8 mouse cellular contexts compared by ENCODE assay signal in genomic region chr8:84699861-84700322, GRCm38 (mm10). TPM values are rescaled to one million over a fixed set of nuclear protein-coding genes. Genes with fewer than 3 reads are reported as not detected.
DNase-seq lines count a peak whose midpoint lies in the region; ATAC-seq and TF ChIP-seq lines count a peak whose summit lies in the region.

No protein-coding gene starts in this region.

- peak; percentile 26 for TF ChIP-seq RAD21 in MEL (IDR thresholded peaks at IDR 0.05; ENCODE audit: low read depth, low read length)

- 66% methylated on average over 7 of the region's 7 CpGs for WGBS in embryonic facial prominence, embryonic 11.5 days
- WGBS in liver, embryonic 14.5 days (ENCODE audit: insufficient replicate concordance) = 25% methylated on average over 7 of the region's 7 CpGs
- 64% methylated on average over 7 of the region's 7 CpGs for WGBS in olfactory bulb, adult 2 months

- no peak for TF ChIP-seq EP300 in MEL (IDR thresholded peaks at IDR 0.05; ENCODE audit: low read depth in 1 of 2, low read length in 2 of 2)
- no peak for TF ChIP-seq EP300 in liver, embryonic 14.5 days (IDR thresholded peaks at IDR 0.05; ENCODE audit: low read depth)

- H3K4me3 ChIP-seq in MEL (ENCODE audit: control insufficient read depth in 1 of 2, insufficient read depth in 1 of 2, low read depth in 2 of 2, low read length in 2 of 2) = no peak overlapping the region
- no peak overlapping the region for H3K4me3 ChIP-seq in embryonic facial prominence, embryonic 11.5 days (ENCODE audit: low read depth, low read length)
- H3K4me3 ChIP-seq in liver, embryonic 14.5 days (ENCODE audit: insufficient read depth in 1 of 2, low read depth in 2 of 2, low read length in 2 of 2) = no peak overlapping the region; a peak in 1 of 4 replicates
- H3K4me3 ChIP-seq in olfactory bulb, adult 2 months (ENCODE audit: insufficient read depth, low read depth, low read length) = no peak overlapping the region

- no peak for ATAC-seq in embryonic facial prominence, embryonic 11.5 days (replicated peaks; ENCODE audit: insufficient number of reproducible peaks, low FRiP score, low TSS enrichment, low read depth)
- no peak for ATAC-seq in liver, embryonic 14.5 days (ENCODE audit: insufficient read depth)

- peak; percentile 99 for DNase-seq in 416B (ENCODE audit: low read depth)
- DNase-seq in MEL (ENCODE audit: low read depth, low spot score) = peak; percentile 70
- peak; percentile 60 for DNase-seq in embryonic facial prominence, embryonic 11.5 days (ENCODE audit: low spot score)
- DNase-seq in heart, adult 8-10 months (ENCODE audit: low spot score) = peak; percentile 89
- DNase-seq in kidney, adult 8-10 months = peak; percentile 76 to 84
- no peak for DNase-seq in liver, embryonic 14.5 days (ENCODE audit: low read depth in 3 of 3, low spot score in 3 of 3)
- no peak for DNase-seq in ovary, postnatal 14 days (ENCODE audit: low spot score)

- H3K9ac ChIP-seq in MEL (ENCODE audit: control insufficient read depth, low read depth, low read length, poor library complexity, severe bottlenecking) = peak overlapping the region; percentile 16; the same call in 1 of the 2 replicates
- H3K9ac ChIP-seq in embryonic facial prominence, embryonic 11.5 days (replicated peaks; ENCODE audit: low read length) = no peak overlapping the region
- H3K9ac ChIP-seq in liver, embryonic 14.5 days (replicated peaks) = peak overlapping the region; percentile 100

- no peak for TF ChIP-seq POLR2A in MEL (IDR thresholded peaks at IDR 0.05; ENCODE audit: control insufficient read depth in 1 of 2, insufficient read depth in 1 of 2, low read depth in 1 of 2, low read length in 2 of 2, poor library complexity in 1 of 2)
- TF ChIP-seq POLR2A in olfactory bulb, adult 2 months (IDR thresholded peaks at IDR 0.05; ENCODE audit: insufficient read depth, low read depth, low read length) = no peak

- H3K27ac ChIP-seq in MEL (ENCODE audit: control insufficient read depth, low read depth, low read length) = peak overlapping the region; percentile 94
- no peak overlapping the region for H3K27ac ChIP-seq in embryonic facial prominence, embryonic 11.5 days (replicated peaks; ENCODE audit: low read depth, low read length)
- peak overlapping the region; percentile 98 for H3K27ac ChIP-seq in liver, embryonic 14.5 days
- no peak overlapping the region for H3K27ac ChIP-seq in olfactory bulb, adult 2 months (ENCODE audit: insufficient read depth, low read depth, low read length)

- peaks cover 0 to 15% of the 10 kb centered on the region in 2 experiments; a peak in 3 of 4 replicates for H3K36me3 ChIP-seq in MEL (ENCODE audit: control insufficient read depth in 1 of 2, insufficient read depth in 2 of 2, low read length in 2 of 2)
- H3K36me3 ChIP-seq in embryonic facial prominence, embryonic 11.5 days (replicated peaks; ENCODE audit: control insufficient read depth, insufficient read depth, low read depth, low read length) = no peaks in the 10 kb centered on the region; the same call in 1 of the 2 replicates
- peaks cover 31% of the 10 kb centered on the region for H3K36me3 ChIP-seq in liver, embryonic 14.5 days (replicated peaks; ENCODE audit: control insufficient read depth, insufficient read depth, low read depth)

- H3K79me2 ChIP-seq in MEL (ENCODE audit: control insufficient read depth, insufficient read depth, low read length, poor library complexity) = peaks cover 27% of the 10 kb centered on the region

- no peaks in the 10 kb centered on the region for H3K9me3 ChIP-seq in MEL (replicated peaks; ENCODE audit: insufficient read depth, low read length)
- no peaks in the 10 kb centered on the region for H3K9me3 ChIP-seq in embryonic facial prominence, embryonic 11.5 days (replicated peaks; ENCODE audit: control insufficient read depth, low read length)
- H3K9me3 ChIP-seq in liver, embryonic 14.5 days (ENCODE audit: control insufficient read depth, low read length) = no peaks in the 10 kb centered on the region

- TF ChIP-seq CTCF in MEL (IDR thresholded peaks at IDR 0.05 in 2 of 3, conservative IDR thresholded peaks at IDR 0.05 in 1 of 3; ENCODE audit: control insufficient read depth in 1 of 3, insufficient read depth in 1 of 3, low read depth in 2 of 3, low read length in 3 of 3, poor library complexity in 1 of 3, severe bottlenecking in 1 of 3) = peak; percentile 61 to 80 (median 69)
- peak; percentile 95 for TF ChIP-seq CTCF in liver, embryonic 14.5 days (IDR thresholded peaks at IDR 0.05; ENCODE audit: low read depth)
- TF ChIP-seq CTCF in olfactory bulb, adult 2 months (IDR thresholded peaks at IDR 0.05; ENCODE audit: insufficient read depth, low read depth, low read length) = 0 out of 2 replicates have a peak, but pooled peaks have one; percentile 40

- no peak overlapping the region for H3K4me2 ChIP-seq in embryonic facial prominence, embryonic 11.5 days (ENCODE audit: low read depth, low read length)
- H3K4me2 ChIP-seq in liver, embryonic 14.5 days (ENCODE audit: low read depth) = peak overlapping the region; percentile 90

- H3K27me3 ChIP-seq in MEL (ENCODE audit: control insufficient read depth in 1 of 2, insufficient read depth in 2 of 2, low read length in 2 of 2) = no peaks in the 10 kb centered on the region
- H3K27me3 ChIP-seq in embryonic facial prominence, embryonic 11.5 days (ENCODE audit: control insufficient read depth, insufficient read depth, low read length) = peaks cover 38% of the 10 kb centered on the region
- H3K27me3 ChIP-seq in liver, embryonic 14.5 days (ENCODE audit: control insufficient read depth, insufficient read depth, low read length) = no peaks in the 10 kb centered on the region

- H3K4me1 ChIP-seq in MEL (ENCODE audit: control insufficient read depth in 1 of 2, insufficient read depth in 2 of 2, low read length in 2 of 2) = peaks cover 6 to 24% of the 10 kb centered on the region in 2 experiments
- peaks cover 5% of the 10 kb centered on the region for H3K4me1 ChIP-seq in embryonic facial prominence, embryonic 11.5 days (ENCODE audit: control insufficient read depth, insufficient read depth, low read length)
- peaks cover 22 to 25% of the 10 kb centered on the region in 2 experiments for H3K4me1 ChIP-seq in liver, embryonic 14.5 days (replicated peaks; ENCODE audit: control insufficient read depth in 2 of 2, insufficient read depth in 2 of 2, low read length in 1 of 2)
- 0 out of 2 replicates have a peak, but pooled peaks cover 2% of the 10 kb centered on the region for H3K4me1 ChIP-seq in olfactory bulb, adult 2 months (ENCODE audit: control insufficient read depth, insufficient read depth, low read length)

RNA-seq across cellular contexts. Expression of gene Lyl1, which starts 1.4 kb away (rescaled TPM):
- 75.5 and 88.7 TPM in 2 replicates for total RNA-seq in MEL (2012; rRNA removed)
- polyA plus RNA-seq in MEL (2012; ENCODE audit: insufficient read depth in 1 of 2, insufficient read length in 2 of 2, low read depth in 1 of 2, low replicate concordance in 2 of 2, missing spikeins in 1 of 2) = 100 to 1,000 TPM; 136 to 149 TPM
- 4.6 and 5.3 TPM in 2 replicates for polyA plus RNA-seq in embryonic facial prominence, embryonic 11.5 days (2014; fragmentation: Nextera tagmentation; extraction: Ambion mirVana)
- 1 to 10 TPM; 3.5 to 4.8 (median 4.3) TPM for total RNA-seq in heart, adult 8-10 months (2022)
- 45.4 and 46.2 TPM in 2 replicates for polyA plus RNA-seq in liver, embryonic 14.5 days (2012; rRNA removed)
- 55.6 and 57.7 TPM in 2 replicates for polyA plus RNA-seq in liver, embryonic 14.5 days (2014; fragmentation: Nextera tagmentation; extraction: Ambion mirVana)
- polyA plus RNA-seq in olfactory bulb, adult 2 months (2012; ENCODE audit: insufficient read depth, insufficient read length, low replicate concordance, missing spikeins) = not detected in 2 replicates

RNA-seq across cellular contexts. Expression of gene Nacc1, which starts 12.2 kb away (rescaled TPM):
- 42.5 and 45.3 TPM in 2 replicates for total RNA-seq in MEL (2012; rRNA removed)
- polyA plus RNA-seq in MEL (2012; ENCODE audit: insufficient read depth in 1 of 2, insufficient read length in 2 of 2, low read depth in 1 of 2, low replicate concordance in 2 of 2, missing spikeins in 1 of 2) = 100 to 1,000 TPM in 1 of 2 experiments, not detected in 1; 106 TPM
- 21.0 and 21.1 TPM in 2 replicates for polyA plus RNA-seq in embryonic facial prominence, embryonic 11.5 days (2014; fragmentation: Nextera tagmentation; extraction: Ambion mirVana)
- 10 to 100 TPM; 26.7 to 36.0 (median 33.4) TPM for total RNA-seq in heart, adult 8-10 months (2022)
- polyA plus RNA-seq in liver, embryonic 14.5 days (2012; rRNA removed) = 19.0 and 21.2 TPM in 2 replicates
- polyA plus RNA-seq in liver, embryonic 14.5 days (2014; fragmentation: Nextera tagmentation; extraction: Ambion mirVana) = 6.3 and 7.6 TPM in 2 replicates
- polyA plus RNA-seq in olfactory bulb, adult 2 months (2012; ENCODE audit: insufficient read depth, insufficient read length, low replicate concordance, missing spikeins) = not detected in 2 replicates

RNA-seq across cellular contexts. Expression of gene Trmt1, which starts 13.8 kb away (rescaled TPM):
- total RNA-seq in MEL (2012; rRNA removed) = 154 and 183 TPM in 2 replicates
- 100 to 1,000 TPM in 1 of 2 experiments, not detected in 1; 221 TPM for polyA plus RNA-seq in MEL (2012; ENCODE audit: insufficient read depth in 1 of 2, insufficient read length in 2 of 2, low read depth in 1 of 2, low replicate concordance in 2 of 2, missing spikeins in 1 of 2)
- polyA plus RNA-seq in embryonic facial prominence, embryonic 11.5 days (2014; fragmentation: Nextera tagmentation; extraction: Ambion mirVana) = 61.5 and 64.7 TPM in 2 replicates
- 10 to 100 TPM; 30.9 to 41.7 (median 38.5) TPM for total RNA-seq in heart, adult 8-10 months (2022)
- 37.5 and 37.6 TPM in 2 replicates for polyA plus RNA-seq in liver, embryonic 14.5 days (2012; rRNA removed)
- 27.4 and 34.1 TPM in 2 replicates for polyA plus RNA-seq in liver, embryonic 14.5 days (2014; fragmentation: Nextera tagmentation; extraction: Ambion mirVana)
- not detected in 2 replicates for polyA plus RNA-seq in olfactory bulb, adult 2 months (2012; ENCODE audit: insufficient read depth, insufficient read length, low replicate concordance, missing spikeins)

RNA-seq across cellular contexts. Expression of gene G430095P16Rik, which starts 22.9 kb away (rescaled TPM):
- 5.6 and 7.9 TPM in 2 replicates for total RNA-seq in MEL (2012; rRNA removed)
- polyA plus RNA-seq in MEL (2012; ENCODE audit: insufficient read depth in 1 of 2, insufficient read length in 2 of 2, low read depth in 1 of 2, low replicate concordance in 2 of 2, missing spikeins in 1 of 2) = 10 to 100 TPM in 1 of 2 experiments, not detected in 1; 17.1 TPM
- 3.6 and 5.7 TPM in 2 replicates for polyA plus RNA-seq in embryonic facial prominence, embryonic 11.5 days (2014; fragmentation: Nextera tagmentation; extraction: Ambion mirVana)
- under 1 TPM in 1 of 4 experiments, not detected in 3; 0.66 TPM for total RNA-seq in heart, adult 8-10 months (2022)
- polyA plus RNA-seq in liver, embryonic 14.5 days (2012; rRNA removed) = 10.9 and 11.9 TPM in 2 replicates
- polyA plus RNA-seq in liver, embryonic 14.5 days (2014; fragmentation: Nextera tagmentation; extraction: Ambion mirVana) = 8.3 and 10.3 TPM in 2 replicates
- not detected in 2 replicates for polyA plus RNA-seq in olfactory bulb, adult 2 months (2012; ENCODE audit: insufficient read depth, insufficient read length, low replicate concordance, missing spikeins)

RNA-seq across cellular contexts. Expression of gene Ier2, which starts 37.2 kb away (rescaled TPM):
- total RNA-seq in MEL (2012; rRNA removed) = 22.5 and 24.4 TPM in 2 replicates
- polyA plus RNA-seq in MEL (2012; ENCODE audit: insufficient read depth in 1 of 2, insufficient read length in 2 of 2, low read depth in 1 of 2, low replicate concordance in 2 of 2, missing spikeins in 1 of 2) = 100 to 1,000 TPM in 1 of 2 experiments, 10 to 100 TPM in 1; 37.7 to 258 TPM
- 86.9 and 89.6 TPM in 2 replicates for polyA plus RNA-seq in embryonic facial prominence, embryonic 11.5 days (2014; fragmentation: Nextera tagmentation; extraction: Ambion mirVana)
- 10 to 100 TPM; 12.8 to 26.9 (median 17.4) TPM for total RNA-seq in heart, adult 8-10 months (2022)
- 6.2 and 8.4 TPM in 2 replicates for polyA plus RNA-seq in liver, embryonic 14.5 days (2012; rRNA removed)
- polyA plus RNA-seq in liver, embryonic 14.5 days (2014; fragmentation: Nextera tagmentation; extraction: Ambion mirVana) = 12.6 and 15.0 TPM in 2 replicates
- polyA plus RNA-seq in olfactory bulb, adult 2 months (2012; ENCODE audit: insufficient read depth, insufficient read length, low replicate concordance, missing spikeins) = not detected in 2 replicates

Comparison
In these comparisons a context has a peak if more than half of its experiments do, and no peak if none do; other contexts are left out.
1. DNase-seq: peak in 416B (single experiment), MEL (single experiment), embryonic facial prominence, embryonic 11.5 days (single experiment), heart, adult 8-10 months (single experiment) and kidney, adult 8-10 months (2 of 2); none in liver, embryonic 14.5 days (0 of 3) and ovary, postnatal 14 days (single experiment).
2. H3K27ac ChIP-seq: peak in MEL (single experiment) and liver, embryonic 14.5 days (single experiment); none in embryonic facial prominence, embryonic 11.5 days (single experiment) and olfactory bulb, adult 2 months (single experiment).
3. CTCF ChIP-seq: peak in every context shown above with its lines; median percentile 95 in liver, embryonic 14.5 days; 69 in MEL; 40 in olfactory bulb, adult 2 months.